Mouse (Mus musculus): Measurements from ENCODE around the gene Ormdl1. TPM values are rescaled to one million over a fixed set of nuclear protein-coding genes. Genes with fewer than 3 reads are reported as not detected.

Gene Ormdl1
- total RNA-seq, 2 experiments from 2014 or later = 6.9 to 7.1 TPM

Other genes starting within 250 kb of the Ormdl1 start
- under 1 TPM; 0.26 to 0.39 TPM for gene Mstn, start 235.5 kb upstream of the Ormdl1 start, total RNA-seq (2021)
- gene 1700019A02Rik, start 109.5 kb upstream of the Ormdl1 start, total RNA-seq (2021) = not detected
- gene Pms1, start 77 bp upstream of the Ormdl1 start, total RNA-seq (2021) = 1 to 10 TPM; 7.4 to 7.6 TPM
- 1 to 10 TPM in 1 of 2 experiments, under 1 TPM in 1; 0.37 to 1.1 TPM for gene Gm28778, start within 50 bp of the Ormdl1 start, total RNA-seq (2021)
- gene Osgepl1, start 16.5 kb downstream of the Ormdl1 start, total RNA-seq (2021) = 10 to 100 TPM; 46.4 to 49.5 TPM
- gene Asdurf, start 55.5 kb downstream of the Ormdl1 start, total RNA-seq (2021) = 1 to 10 TPM; 2.3 to 4.3 TPM
- under 1 TPM in 1 of 2 experiments, not detected in 1; 0.07 TPM for gene Gm28551, start 55.6 kb downstream of the Ormdl1 start, total RNA-seq (2021)
- gene Asnsd1, start 55.7 kb downstream of the Ormdl1 start, total RNA-seq (2021) = 10 to 100 TPM; 42.2 to 45.6 TPM